Mouse (Mus musculus): ENCODE results near the gene Cbr1.
A peak's percentile ranks its signal among the peaks of the same experiment; 100 is the strongest.
"Not testable (repeated sequence)": the region's sequence is repeated elsewhere in the genome, so short reads cannot be mapped to it uniquely, and the experiment has no call there.

The Cbr1 gene

GRCm38 (mm10) chr16:93599461-93599860, 6.2 kb upstream of the Cbr1 start:
- no peak for DNase-seq

DNA sequence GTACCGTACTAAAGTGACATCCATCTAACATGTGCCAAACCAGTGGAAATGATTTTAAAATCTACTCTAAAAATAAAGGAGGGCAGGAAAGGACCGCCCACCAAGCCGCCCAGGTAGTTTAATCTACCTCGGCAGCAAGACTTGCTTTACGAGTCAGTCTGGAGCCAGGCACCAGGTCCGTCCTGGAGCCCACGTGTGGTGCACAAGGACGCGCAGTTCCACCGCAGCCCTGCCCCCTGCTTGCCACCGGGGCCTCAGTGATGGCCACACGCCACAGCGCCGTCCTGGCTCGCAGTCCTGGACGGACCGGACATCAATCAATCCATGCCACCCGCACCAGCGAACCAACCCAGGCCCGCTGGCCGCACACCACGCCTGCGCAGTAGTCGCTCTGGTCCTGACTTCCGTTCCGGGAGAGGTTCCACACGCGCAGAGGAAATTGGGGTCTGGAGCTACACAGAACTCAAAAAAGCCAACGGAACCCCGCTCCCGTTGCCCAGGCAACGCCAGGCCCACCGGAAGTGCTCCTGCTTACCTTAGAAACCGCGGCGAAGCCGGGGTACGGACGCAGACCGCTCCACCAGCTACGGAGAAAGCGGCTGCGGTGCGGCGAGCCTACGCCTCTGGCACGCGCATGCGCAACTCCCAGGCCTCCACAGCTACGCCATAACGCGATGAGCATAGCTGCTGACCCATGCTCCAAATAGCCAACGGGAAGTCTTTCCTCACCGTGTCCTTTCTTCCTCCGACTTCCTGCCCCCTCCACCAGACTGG, 2.0 kb upstream of the Cbr1 start, which contains the start of gene Setd4:
Gene Setd4 (minus strand): TSS at position 625 of the 774 bp plus-strand sequence.
- DNase-seq: peak; percentile 97

DNA sequence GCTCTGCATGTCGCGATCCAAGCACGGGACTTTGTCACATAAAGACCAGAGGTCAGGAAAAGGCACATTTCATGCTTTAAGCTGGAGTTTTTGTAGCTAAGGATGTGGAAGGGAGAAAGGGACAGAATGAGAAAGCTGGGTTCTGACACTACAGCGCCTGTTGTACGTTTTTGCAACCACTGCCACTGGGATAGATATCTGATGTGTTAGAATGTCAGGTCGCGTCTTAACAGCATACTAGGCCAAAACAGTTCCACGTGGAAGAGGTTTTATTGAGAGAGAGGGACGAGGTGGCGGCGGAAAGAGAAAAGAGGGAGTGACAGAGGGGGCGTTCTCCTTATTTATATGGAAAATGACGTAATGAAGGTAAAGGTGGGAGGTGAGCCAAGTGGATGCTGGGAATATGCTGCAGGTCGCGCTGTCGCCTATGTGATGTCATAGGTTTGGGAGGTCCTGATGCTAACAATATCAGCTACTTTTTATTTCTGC, 1.1 kb upstream of the Cbr1 start:
- DNase-seq: peak; percentile 35 to 47

- peak in 1 of 2 experiments; percentile 4 for DNase-seq
These were observed 493 bp downstream of the Cbr1 start for GRCm38 (mm10) chr16:93606146-93606545.

GRCm38 (mm10) chr16:93607669-93608101, 2.0 kb downstream of the Cbr1 start:
- DNase-seq: peak; percentile 89 to 90

DNA sequence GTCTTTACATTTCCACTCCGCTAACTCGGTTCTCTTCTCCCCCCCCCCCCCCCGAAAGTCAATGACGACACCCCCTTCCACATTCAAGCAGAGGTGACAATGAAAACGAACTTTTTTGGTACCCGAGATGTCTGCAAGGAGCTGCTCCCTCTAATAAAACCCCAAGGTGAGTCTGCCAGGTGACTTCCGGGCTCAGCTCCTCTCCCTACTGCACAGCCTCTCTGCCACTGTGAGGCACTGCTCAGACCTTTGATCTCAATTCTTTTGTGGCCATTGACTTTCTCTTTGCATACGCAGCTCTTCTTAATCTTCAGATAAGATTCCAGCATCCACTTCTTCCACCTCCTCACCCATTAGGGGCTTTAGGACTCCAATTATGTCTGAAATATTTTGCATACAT, 3.1 kb downstream of the Cbr1 start:
- no peak for DNase-seq

DNA sequence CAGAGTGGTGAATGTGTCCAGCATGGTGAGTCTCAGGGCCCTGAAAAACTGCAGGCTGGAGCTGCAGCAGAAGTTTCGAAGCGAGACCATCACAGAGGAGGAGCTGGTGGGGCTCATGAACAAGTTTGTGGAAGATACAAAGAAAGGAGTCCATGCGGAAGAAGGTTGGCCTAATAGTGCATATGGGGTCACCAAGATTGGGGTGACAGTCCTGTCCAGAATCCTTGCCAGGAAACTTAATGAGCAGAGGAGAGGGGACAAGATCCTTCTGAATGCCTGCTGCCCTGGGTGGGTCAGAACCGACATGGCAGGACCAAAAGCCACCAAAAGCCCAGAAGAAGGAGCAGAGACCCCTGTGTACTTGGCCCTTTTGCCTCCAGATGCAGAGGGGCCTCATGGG, 4.1 kb downstream of the Cbr1 start:
- no peak for DNase-seq

- DNase-seq: no peak
These were observed 5.3 kb downstream of the Cbr1 start for GRCm38 (mm10) chr16:93610961-93611360.

GRCm38 (mm10) chr16:93615118-93615870, 9.6 kb downstream of the Cbr1 start:
- peak; percentile 78 to 87 for DNase-seq

DNA sequence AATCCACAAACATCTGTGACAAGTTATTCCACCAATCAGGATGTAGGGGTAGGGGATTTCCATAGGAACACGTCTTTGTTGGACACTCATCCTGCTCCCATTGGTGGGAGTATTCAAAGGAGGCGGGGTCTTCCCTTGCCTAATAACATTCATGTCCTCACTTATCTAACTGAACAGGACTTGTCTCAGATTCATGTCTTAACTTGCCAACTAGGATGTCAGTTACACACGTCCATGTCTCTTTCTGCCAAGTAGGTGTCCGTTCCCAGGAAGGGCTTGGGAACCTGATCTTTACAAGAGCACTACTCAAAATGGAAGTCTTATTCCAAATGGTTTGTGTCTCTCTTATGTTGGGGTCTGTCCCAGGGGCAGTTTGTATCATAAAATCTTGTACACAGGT, 18.1 kb downstream of the Cbr1 start:
- DNase-seq: not testable (repeated sequence)

GRCm38 (mm10) chr16:93624671-93625070, 19.0 kb downstream of the Cbr1 start:
- DNase-seq: no peak

- DNase-seq: peak; percentile 32 to 59
These were observed 21.1 kb downstream of the Cbr1 start for GRCm38 (mm10) chr16:93626745-93627144.

DNA sequence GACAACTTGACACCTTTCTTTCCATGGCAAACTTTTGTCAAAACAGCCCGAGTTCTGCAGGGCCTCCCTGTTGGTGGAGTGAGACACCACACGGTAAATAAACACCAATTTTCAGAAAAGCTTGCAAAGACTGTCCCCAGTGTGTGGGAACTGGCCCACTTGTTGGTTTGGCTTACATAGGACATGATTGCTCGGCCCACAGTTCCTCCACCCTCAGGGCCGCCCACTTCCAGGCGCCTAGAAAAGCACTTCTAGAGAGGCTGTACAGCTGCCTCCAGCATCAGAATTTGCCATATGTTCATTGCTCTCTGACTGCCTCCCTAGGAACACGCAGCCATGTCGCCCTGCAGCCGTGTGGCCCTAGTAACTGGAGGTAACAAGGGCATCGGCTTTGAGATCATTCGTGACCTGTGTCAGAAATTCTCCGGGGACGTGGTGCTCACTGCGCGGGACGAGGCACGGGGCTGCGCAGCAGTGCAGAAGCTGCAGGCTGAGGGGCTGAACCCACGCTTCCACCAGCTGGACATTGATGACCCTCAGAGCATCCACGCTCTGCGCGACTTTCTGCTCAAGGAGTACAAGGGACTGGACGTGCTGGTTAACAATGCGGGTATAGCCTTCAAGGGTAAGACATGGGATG, 22.2 kb downstream of the Cbr1 start, which contains the start of gene Gm5678:
Gene Gm5678 (plus strand): TSS at position 337 of the 640 bp plus-strand sequence.
- DNase-seq: no peak

GRCm38 (mm10) chr16:93644006-93644405, 38.4 kb downstream of the Cbr1 start:
- DNase-seq: no peak

GRCm38 (mm10) chr16:93648441-93649183, 43.0 kb downstream of the Cbr1 start:
- DNase-seq: no peak

Data from cerebellum, postnatal 14 days (tissue).